Mouse (Mus musculus) thymus, adult 18-20 months (tissue): ENCODE results near the gene Tcl1b2.
"Not testable (repeated sequence)": the region's sequence is repeated elsewhere in the genome, so short reads cannot be mapped to it uniquely, and the experiment has no call there.

Experiments used
- DNase-seq, 2 experiments: peaks; one replicate each; pipeline ENCODE4 v3.0.0; 2022; ENCODE audit warnings: mixed read lengths in 2 of 2

The Tcl1b2 gene

GRCm38 (mm10) chr12:105174318-105174717 lies 28.5 kb downstream of the Tcl1b2 start:
- DNase-seq, result peak; percentile 16 to 19

- DNase-seq, result not testable (repeated sequence)
These were observed 30.2 kb downstream of the Tcl1b2 start, which contains the start of gene Tcl1b5 for GRCm38 (mm10) chr12:105176044-105176443. Tcl1b5 (plus strand) TSS chr12:105176344.

- DNase-seq, result not testable (repeated sequence)
These were observed 35.3 kb downstream of the Tcl1b2 start for GRCm38 (mm10) chr12:105181040-105181644.

GRCm38 (mm10) chr12:105188980-105189379 lies 43.2 kb downstream of the Tcl1b2 start:
- DNase-seq, result peak in 1 of 2 experiments; percentile 3

GRCm38 (mm10) chr12:105190743-105191142 lies 44.9 kb downstream of the Tcl1b2 start, which contains the start of gene Tcl1b3:
Tcl1b3 (plus strand) TSS chr12:105191043.
- not testable (repeated sequence) for DNase-seq

GRCm38 (mm10) chr12:105199684-105200497 lies 54.1 kb downstream of the Tcl1b2 start:
- not testable (repeated sequence) for DNase-seq

GRCm38 (mm10) chr12:105201657-105202056 lies 55.8 kb downstream of the Tcl1b2 start, which contains the start of gene Tcl1b4:
Tcl1b4 (plus strand) TSS chr12:105201957.
- DNase-seq, result not testable (repeated sequence)
